Mouse (Mus musculus) B cell, adult 2 months (primary cell): ENCODE results near the gene Lmo7.

Source experiments
- DNase-seq, 2 experiments: peaks; one replicate each; pipeline ENCODE4 v3.0.0; 2022

Lmo7 gene

DNA sequence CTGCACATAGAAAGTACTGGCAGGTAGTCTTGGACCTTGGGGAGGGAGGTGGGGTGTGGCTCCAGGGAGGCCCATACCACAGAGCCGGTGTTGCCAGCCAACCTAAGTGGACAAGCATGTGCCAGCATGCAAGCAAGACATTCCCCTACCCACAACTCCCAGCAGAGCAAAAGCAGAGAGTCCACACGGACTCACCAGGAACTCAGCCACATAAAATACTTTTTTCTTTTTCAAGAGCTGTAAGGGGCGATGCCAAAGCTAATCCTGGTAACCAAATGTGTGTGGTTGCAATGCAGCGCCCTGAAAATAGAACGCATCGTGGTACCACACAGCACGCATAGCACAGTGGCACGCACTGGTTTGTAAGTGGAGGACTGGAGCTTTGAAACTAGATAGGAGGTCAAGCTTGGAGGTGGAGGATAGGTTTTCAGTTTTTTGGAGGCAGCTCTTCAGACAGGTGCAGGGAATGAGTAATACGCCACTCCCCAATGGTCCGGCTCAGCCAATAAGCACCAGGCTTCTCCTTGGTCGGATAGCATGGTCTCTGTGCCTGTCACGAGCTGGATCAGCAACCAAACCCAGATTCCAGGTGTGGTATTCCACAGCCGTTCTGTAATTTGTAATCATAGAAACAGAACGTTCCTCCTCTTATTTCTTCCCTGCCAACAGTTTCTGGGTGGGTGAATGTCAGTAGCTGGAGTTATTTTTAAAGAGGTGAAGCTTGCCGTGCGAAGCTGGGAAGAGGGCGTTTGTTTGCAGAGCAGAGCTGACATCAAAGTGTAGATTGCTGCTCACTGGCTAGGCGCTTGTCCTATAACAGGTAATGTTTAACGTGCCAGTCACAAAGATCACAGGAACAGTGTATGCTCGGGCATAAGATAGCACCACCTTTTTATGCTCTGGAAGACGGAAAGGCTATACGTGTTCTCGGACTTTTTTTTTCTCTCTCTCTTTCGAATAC, 110.3 kb downstream of the Lmo7 start:
- no peak for DNase-seq

DNA sequence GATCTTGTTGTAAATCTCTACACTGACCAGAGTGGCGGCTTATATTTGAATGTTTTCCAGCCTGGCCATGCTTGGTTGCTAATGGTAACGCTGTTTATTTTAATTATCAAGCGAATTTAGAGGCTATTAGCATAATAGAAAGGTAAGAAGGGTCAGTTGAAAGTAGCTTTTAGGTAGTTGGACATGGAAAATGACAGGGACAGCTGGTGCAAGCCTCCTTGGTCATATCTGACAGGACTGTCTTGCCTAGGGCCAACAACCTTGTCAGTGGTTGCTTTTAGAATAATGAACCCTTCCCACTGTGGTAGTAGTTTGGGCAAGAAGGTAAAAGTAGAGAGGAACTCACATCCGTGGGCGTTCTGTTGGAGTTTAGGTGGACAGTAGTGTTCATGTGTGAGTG, 111.5 kb downstream of the Lmo7 start:
- no peak for DNase-seq

- peak; percentile 3 to 6 for DNase-seq
These were observed 112.8 kb downstream of the Lmo7 start for GRCm38 (mm10) chr14:101842521-101842920.

- DNase-seq = no peak
These were observed 113.7 kb downstream of the Lmo7 start for GRCm38 (mm10) chr14:101843443-101843842.

DNA sequence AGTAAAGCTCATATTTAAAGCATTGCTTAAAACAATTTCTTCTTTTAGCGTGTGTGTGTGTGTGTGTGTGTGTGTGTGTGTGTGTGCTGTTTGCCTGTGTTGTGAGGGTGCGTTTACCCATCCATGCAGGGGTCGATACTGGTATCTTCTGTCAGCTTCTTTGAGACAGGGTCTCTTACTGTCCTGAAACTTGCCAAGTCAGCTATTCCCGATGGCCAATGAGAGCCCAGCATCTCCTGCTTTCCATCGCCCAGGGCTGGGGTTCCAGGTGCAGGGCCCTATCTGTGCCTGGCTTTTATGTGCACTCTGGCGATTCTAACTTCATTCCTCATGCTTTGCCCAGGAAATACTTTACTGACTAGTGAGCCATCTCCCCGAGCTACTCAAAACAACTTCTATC, 114.7 kb downstream of the Lmo7 start:
- no peak for DNase-seq

DNA sequence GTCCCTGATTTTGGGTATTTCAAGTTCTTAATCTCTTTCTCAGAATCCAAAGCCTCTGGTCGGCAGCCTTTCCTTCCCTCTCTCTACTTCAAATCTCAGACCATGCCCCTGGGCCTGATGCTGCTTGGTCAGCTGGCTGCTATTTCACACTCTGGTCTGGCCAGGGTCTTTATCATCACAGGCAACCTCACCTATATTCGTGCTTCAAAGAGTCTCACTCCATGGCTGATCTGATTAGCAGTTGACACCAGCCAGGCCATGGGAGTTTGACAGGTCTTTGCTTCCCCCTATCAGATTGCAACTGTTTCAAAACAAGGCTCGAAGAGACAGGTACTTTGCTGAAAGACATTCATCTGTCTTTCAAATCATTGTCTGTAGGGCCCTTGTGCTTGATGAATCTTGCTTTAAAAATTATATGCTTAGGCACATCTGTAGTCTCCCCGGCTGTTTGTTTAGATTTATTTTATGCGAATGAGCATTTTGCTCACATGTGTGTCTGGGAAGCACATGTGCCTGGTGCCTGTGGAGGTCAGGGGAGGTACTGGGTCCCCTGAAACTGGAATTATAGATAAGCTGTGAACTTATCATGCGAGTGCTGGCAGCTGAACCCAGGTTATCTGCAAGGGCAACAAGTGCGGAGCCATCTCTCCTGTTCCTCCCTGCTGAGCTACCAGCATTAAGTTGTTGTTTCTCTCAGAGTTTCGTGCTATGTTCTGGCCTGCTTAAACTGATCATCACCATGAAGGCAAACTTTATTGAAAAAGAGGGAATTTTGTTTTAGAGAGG, 116.5 kb downstream of the Lmo7 start:
- no peak for DNase-seq

- DNase-seq = no peak
These were observed 117.8 kb downstream of the Lmo7 start for GRCm38 (mm10) chr14:101847520-101847919.

DNA sequence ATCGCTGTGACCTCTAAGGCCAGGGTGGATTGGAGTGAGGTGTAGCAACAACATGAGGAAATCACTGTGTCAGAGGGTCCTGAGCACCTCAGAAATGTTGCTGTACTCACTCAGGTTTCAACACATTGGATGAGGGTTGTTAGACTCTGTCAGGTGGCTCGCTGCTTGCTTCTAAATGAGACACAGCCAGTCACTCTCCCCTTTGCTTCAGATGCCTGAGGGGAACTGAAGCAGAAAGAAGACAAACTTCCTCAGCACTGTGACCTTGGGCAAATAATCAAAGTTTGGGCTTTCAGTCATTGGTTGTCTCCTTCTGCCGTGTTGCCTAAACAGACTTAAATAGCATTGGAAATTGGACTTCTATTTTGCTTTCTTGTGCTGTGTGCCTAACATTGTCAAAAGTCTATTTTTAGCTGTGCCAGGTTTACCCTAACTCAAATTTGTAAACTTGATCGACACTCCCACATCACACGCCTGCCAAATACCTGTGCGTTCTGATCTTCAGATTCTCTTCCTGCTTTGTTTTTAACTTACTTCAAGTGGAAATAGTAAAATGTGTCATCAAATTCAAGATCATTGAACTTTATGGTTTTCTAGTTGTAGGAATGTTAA, 122.9 kb downstream of the Lmo7 start:
- DNase-seq = no peak

DNA sequence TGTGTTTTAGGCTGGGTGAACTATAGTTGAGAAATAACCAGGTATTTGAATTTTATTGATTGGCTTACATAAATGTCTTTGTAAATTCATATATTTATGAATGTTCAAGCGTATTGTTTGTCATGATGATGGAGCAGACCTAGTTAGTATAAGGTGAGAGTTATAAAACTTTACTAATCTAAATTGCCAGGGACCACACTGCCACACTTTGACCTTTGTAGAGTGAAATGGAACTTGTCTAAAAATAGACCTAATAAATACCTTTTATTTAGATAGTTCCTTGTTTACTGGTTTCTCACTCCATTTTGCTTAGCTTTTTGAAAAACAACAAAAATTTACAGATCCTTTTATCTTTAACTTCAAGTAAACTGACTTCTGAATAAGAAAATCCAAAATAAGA, 123.5 kb downstream of the Lmo7 start:
- no peak for DNase-seq

DNA sequence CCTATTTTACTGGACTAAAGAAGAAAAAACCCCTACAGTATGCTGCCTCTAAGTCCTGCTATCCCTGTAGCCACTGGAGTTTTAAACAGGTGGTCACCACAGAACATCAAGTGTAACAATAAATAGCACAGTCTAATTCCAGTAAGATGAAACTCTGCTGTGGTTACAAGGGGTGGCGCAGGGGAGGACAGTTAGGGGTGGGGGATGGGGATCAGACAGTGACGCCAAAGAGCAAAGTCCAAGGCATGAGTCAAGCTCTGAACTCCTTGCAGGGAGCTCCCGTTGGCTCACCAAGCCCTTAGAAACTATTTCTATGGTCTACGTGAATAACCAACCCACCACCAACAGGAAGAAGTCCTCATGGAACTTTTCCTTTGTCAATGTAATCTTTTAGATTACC, 124.0 kb downstream of the Lmo7 start:
- no peak for DNase-seq

- DNase-seq = no peak
These were observed 124.5 kb downstream of the Lmo7 start for GRCm38 (mm10) chr14:101854226-101854625.

DNA sequence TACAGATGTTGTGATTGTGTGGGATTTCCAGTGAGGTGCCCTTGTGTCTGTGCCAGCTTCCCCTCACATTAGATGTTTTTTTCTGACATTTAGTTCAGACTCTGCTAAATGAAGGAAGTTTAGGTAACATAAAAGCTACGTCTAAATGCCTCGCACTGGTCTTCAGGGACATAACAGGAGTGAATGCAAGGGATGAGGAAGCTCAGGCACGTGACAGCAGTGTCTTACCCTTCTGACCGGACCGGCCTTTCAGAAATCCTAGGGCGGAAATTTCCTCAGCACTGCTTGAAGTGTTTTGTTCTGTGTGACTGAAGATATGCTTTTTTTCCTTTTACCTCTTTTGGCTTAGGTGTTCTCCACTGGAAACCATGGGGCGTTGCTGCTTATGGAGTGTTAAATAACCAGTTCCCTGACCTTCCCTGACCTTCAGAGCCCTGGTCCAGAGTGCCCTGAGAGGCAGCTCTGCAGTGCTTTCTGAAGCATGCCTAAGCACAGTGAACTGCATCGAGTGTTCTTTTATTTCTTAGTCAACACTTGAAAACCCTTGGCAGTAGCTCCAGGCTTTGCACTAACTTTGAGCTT, 129.6 kb downstream of the Lmo7 start:
- DNase-seq = no peak

DNA sequence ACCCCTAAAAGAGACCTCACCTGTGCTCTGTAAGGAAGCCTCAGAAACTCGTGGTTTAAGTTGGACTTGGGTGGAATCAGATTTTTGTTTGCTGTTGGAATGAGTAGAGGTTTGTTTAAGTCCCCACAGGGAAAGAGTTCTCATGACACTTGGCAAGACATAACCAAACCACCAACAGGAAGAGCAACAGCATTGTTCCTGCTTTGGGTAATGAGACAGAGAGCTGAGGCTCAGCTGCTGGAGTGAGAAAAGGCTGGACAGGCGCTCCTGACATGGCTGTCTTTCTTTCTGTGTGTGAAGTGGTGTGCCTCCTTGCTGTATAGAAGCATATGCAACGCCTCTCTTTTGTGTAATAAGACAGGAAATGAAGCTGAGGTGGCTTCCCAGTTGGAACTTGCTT, 132.3 kb downstream of the Lmo7 start:
- no peak for DNase-seq

- DNase-seq = no peak
These were observed 137.4 kb downstream of the Lmo7 start for GRCm38 (mm10) chr14:101867071-101867733.

GRCm38 (mm10) chr14:101869145-101869544, 139.4 kb downstream of the Lmo7 start:
- no peak for DNase-seq

DNA sequence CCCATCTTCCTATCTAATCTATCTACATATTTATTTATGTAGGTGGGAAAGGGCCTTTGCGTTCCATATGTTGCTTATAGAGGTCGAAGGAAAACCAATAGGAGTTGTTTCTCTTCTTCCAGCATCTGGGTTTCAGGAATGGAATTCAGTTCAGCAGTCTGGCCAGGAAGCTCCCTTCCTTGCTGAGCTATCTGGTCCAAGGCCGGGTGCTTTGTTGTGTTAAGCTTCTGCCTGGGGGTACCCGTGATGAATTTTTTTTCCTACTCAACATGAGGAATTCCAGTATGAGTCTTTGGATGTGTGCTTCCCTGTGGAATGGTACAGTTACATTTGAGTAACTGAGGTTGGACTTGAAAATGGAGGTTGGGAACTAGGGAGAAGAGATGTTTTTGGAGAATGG, 139.9 kb downstream of the Lmo7 start:
- DNase-seq = no peak

DNA sequence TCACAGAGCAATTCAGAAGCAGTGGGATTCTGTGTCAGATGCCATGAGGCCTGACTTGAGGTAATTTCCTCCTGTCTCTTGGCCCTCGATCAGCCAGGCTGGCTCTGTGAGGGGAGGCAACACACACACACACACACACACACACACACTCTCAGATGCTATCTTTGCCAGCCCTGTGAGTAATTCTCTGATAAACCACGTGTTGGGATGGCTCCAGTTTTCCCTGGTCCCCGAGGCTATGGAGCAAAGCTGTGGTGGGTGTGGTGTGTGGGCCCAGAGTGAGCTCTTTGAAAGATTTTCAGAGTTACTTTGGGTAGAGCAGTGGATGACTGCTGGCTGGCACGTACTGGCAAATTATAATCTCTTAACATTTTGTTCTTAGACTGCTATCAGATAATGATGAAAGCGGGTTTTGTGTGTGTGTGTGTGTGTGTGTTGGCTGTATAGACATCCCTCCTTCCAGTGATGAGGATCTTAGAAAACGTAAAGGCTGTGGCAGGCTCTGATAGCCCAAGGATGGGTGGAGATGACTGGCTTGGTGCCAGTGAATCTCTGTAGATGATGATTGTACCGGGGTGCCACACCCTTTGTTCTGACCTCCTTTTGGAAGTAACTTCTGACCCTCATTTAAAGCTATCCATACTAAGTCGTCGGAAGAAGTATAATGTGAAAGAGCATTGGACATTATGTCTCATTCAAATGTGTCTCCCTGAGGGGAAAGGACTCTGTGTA, 140.6 kb downstream of the Lmo7 start:
- DNase-seq = no peak

DNA sequence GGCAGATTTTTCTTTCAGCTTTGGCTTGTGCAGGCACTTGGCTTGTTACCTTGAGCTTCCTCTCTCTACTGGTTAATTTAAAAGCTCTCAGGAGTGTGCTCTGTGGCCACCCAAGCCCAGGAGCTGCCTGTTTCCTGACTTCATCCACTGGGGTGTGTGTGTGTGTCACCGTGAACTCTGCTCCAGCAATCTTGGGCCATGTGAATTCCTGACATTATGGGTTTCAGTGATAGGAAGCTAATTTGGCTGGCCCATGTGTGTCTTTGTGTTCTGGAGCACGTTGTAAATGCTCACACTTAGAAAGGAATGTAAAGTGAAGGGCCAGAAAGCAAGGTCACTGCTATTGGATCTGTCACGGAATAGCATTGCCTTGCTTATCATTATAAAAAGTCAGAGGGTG, 143.1 kb downstream of the Lmo7 start:
- no peak for DNase-seq

DNA sequence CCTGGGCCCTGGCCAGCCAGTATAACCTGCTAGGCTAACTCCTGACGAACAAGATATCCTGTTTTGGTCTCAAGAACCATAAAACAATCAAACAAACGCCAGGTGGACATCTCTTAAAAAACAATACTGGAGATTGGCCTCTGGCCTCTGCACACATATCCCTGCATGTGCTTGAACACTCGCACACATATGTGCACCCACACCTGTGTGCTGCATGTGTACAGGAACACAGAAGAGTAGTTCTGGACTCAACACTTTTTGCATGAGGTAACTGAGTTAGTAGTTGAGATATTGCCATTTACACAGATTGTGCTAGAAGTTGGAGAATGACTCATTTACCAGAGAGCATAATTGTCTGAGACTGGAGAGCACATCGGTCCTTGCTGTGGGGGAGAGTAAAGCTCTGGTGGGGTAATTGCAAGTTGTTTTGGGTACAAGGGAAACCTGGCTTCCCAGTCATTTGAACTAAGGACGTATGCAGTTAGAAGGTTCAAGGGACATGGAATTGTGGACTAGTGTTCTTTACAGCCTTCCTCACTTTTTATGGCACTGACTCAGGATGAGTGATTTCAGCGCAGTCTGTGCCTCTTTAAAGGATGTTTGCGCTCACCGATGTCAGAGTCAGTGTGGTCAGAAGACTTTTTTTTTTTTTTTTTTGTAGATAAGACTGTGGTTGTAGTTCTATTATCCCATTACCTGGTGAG, 148.7 kb downstream of the Lmo7 start:
- DNase-seq = no peak

GRCm38 (mm10) chr14:101879050-101879694, 149.4 kb downstream of the Lmo7 start:
- no peak for DNase-seq

DNA sequence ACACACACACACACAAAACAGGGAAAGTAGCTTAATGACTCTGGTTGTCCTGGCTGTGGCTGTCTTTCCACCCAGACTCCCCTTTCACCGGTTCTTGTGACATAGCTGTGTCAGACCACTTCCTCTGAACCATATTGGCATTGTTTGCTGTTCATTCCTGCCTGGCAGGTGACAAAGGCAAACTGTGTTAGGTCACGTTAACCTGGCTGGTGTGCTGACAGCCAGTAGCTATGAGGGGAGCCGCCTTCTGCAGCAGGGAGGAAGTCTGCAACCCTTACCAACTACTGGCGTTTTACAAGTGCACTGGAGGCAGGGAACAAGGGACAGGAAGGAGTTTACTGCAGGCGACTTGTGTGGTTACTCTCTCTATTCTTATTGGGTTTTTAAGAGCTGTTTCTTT, 153.2 kb downstream of the Lmo7 start:
- no peak for DNase-seq
